Mouse (Mus musculus) liver, embryonic 11.5 days (tissue): ENCODE measurements around the gene Crybb3. TPM values are rescaled to one million over a fixed set of nuclear protein-coding genes. Genes with fewer than 3 reads are reported as not detected.

Source experiments
- ATAC-seq: fragments of 200-750 bp; cut with Nextera tagmentation; replicated peaks from 2 replicates; pipeline ENCODE4 v1.8.0; 2017; ENCODE audit warnings: moderate number of reproducible peaks, mild to moderate bottlenecking, moderate TSS enrichment, moderate library complexity; ENCODE audit not compliant: low FRiP score
- DNase-seq: peaks from one replicate; pipeline ENCODE4 v3.0.0-alpha.2; 2017; ENCODE audit warnings: low spot score
- H3K27ac ChIP-seq: fragments of 300-500 bp; sonication (generic); 2 replicates; pipeline ENCODE4 v1.5.1; 2014; ENCODE audit warnings: mild to moderate bottlenecking, low read depth, low read length, control low read depth
- H3K27me3 ChIP-seq: fragments of 300-500 bp; sonication (generic); replicated peaks from 2 replicates; pipeline ENCODE4 v1.6.1; 2014; ENCODE audit warnings: low read length, mixed read lengths; ENCODE audit not compliant: control insufficient read depth, insufficient read depth
- H3K36me3 ChIP-seq: fragments of 300-500 bp; sonication (generic); 2 replicates; pipeline ENCODE4 v1.6.1; 2014; ENCODE audit warnings: mild to moderate bottlenecking, low read length, moderate library complexity, mixed read lengths; ENCODE audit not compliant: control insufficient read depth, insufficient read depth
- H3K4me1 ChIP-seq: fragments of 300-500 bp; sonication (generic); replicated peaks from 2 replicates; pipeline ENCODE4 v1.6.1; 2014; ENCODE audit warnings: low read length, mixed read lengths; ENCODE audit not compliant: control insufficient read depth, insufficient read depth
- H3K4me2 ChIP-seq: fragments of 300-500 bp; sonication (generic); 2 replicates; pipeline ENCODE4 v1.6.1; 2014; ENCODE audit warnings: mild to moderate bottlenecking, control low read depth, moderate library complexity
- H3K4me3 ChIP-seq: fragments of 300-500 bp; sonication (generic); 2 replicates; pipeline ENCODE4 v1.5.1; 2014; ENCODE audit warnings: low read depth, low read length, control low read depth
- H3K9ac ChIP-seq: fragments of 300-500 bp; sonication (generic); 2 replicates; pipeline ENCODE4 v1.6.1; 2014; ENCODE audit warnings: low read depth, low read length, control low read depth
- H3K9me3 ChIP-seq: fragments of 300-500 bp; sonication (generic); 2 replicates; pipeline ENCODE4 v1.6.1; 2016; ENCODE audit warnings: low read length, inconsistent platforms, mixed read lengths; ENCODE audit not compliant: control insufficient read depth
- WGBS: fragments of 180-500 bp; shearing (Covaris S2); extraction: QIAGEN DNeasy Blood & Tissue Kit; methylation state at CpG from one replicate; pipeline ENCODE4 v1.1.7; 2014; 5-methylcytosine and 5-hydroxymethylcytosine counted together
- polyA plus RNA-seq: library from polyadenylated mRNA; unstranded; fragments of >200 nt; fragmentation: Nextera tagmentation; extraction: Ambion mirVana; gene quantifications from 2 replicates; pipeline ENCODE4 v1.2.1, GENCODE M21; 2014

Crybb3 gene
- polyA plus RNA-seq, 1 experiment from 2014 or later, result 0.49 TPM

DNA sequence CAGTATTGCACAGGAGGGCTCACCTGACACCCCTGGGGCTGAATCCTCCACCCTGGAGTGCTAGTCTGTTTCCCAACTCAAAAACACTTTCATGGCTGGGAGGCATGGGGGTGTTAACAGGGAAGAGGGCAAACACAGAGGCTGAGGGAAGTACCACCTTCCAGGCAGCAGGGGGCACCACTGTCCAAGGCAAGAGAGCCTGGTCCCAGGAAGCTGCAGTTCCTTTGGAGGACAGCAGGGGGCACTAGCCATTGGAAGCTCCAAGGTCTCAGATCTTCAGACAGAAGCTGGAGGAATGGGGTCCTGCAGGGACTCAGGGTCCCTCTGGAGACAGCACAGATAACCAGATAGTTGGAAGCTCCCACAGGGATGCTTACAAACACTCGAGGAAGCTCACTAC, 18.2 kb upstream of the Crybb3 start:
- Histone ChIP-seq H3K4me3 (no peak overlapping the region), H3K36me3 (no peaks in the 10 kb centered on the region; the same call in 1 of the 2 replicates), H3K4me1 (no peaks in the 10 kb centered on the region), H3K9ac (no peak overlapping the region), H3K4me2 (no peak overlapping the region), H3K27me3 (no peaks in the 10 kb centered on the region), H3K27ac (no peak overlapping the region), H3K9me3 (no peaks in the 10 kb centered on the region)
- WGBS, result 24% methylated on average over 1 of the region's 1 CpGs
- ATAC-seq (peak; percentile 44; the same call in 1 of the 2 replicates), DNase-seq (peak; percentile 87)

DNA sequence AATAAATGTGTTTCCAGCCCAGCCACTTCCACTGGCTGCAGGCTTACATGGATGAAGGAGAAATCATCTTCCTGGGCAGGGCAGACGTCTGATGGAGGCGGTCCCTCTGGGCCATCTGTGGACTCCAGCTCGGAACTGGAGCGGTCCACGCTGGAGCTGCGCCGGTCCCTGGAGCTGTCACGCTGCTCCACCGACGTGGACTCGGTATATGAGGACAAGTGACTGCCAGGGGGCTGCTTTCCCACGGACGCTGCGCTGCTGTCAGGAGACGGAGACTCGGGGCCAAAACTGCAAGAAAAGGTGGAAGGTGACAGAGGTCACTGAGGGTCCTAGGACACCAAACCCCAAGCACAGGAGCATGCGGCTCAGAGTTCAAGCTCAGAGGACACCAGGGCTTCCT, 16.2 kb upstream of the Crybb3 start:
- H3K36me3 ChIP-seq, result no peaks in the 10 kb centered on the region; the same call in 1 of the 2 replicates
- H3K9me3 ChIP-seq, result no peaks in the 10 kb centered on the region
- no peak overlapping the region for H3K4me2 ChIP-seq
- no peak overlapping the region for H3K9ac ChIP-seq
- no peak overlapping the region for H3K27ac ChIP-seq
- ATAC-seq (no peak), DNase-seq (no peak)
- no peaks in the 10 kb centered on the region for H3K4me1 ChIP-seq
- H3K27me3 ChIP-seq, result no peaks in the 10 kb centered on the region
- H3K4me3 ChIP-seq, result no peak overlapping the region
- WGBS, result 82% methylated on average over 17 of the region's 17 CpGs

DNA sequence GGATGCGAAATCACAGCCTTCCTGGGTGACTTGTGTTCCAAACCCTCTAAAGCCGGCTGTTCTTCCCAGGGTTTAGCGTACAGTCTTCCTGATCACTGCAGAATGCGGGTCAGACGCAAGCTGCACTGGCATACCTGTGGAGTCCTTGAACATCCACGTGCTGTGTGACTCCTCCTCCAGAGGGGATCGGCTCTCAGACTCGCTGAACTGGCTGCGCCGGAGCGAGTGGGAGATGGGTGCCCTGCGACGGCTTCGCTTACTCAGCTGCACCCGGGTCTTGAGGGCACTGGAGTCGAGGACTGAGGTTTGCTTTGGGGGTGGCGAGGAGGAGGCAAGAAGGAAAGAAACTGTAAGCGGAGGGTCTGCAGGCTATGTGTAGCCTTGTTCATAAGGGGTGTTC, 14.1 kb upstream of the Crybb3 start:
- no peak overlapping the region for H3K4me3 ChIP-seq
- no peak overlapping the region for H3K27ac ChIP-seq
- no peak overlapping the region for H3K4me2 ChIP-seq
- 91% methylated on average over 18 of the region's 18 CpGs for WGBS
- DNase-seq, result no peak
- no peaks in the 10 kb centered on the region for H3K9me3 ChIP-seq
- H3K36me3 ChIP-seq, result no peaks in the 10 kb centered on the region; the same call in 1 of the 2 replicates
- H3K4me1 ChIP-seq, result no peaks in the 10 kb centered on the region
- H3K27me3 ChIP-seq, result no peaks in the 10 kb centered on the region
- H3K9ac ChIP-seq, result no peak overlapping the region
- no peak for ATAC-seq

DNA sequence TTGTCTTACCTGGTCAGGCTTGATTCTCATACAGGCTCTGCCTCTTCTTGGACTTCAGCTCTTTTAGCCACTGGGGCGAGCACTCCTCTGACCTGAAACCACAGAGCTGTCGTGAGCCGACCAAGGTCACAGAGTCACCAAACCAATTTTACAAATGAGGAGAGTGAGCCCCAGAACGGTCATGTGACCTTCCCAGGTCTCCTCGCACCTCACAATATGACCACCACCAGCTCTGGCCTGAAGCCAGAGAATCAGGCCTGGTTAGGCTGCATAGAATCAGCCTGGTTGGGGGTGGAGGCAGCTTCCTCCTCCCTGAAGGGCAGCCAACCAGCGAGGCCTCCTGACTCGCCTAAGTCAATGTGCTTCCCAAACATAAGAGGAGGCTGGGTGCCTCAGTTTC, 11.0 kb upstream of the Crybb3 start:
- no peak overlapping the region for H3K27ac ChIP-seq
- no peak overlapping the region for H3K4me3 ChIP-seq
- DNase-seq (no peak), ATAC-seq (no peak)
- H3K4me1 ChIP-seq, result no peaks in the 10 kb centered on the region
- H3K36me3 ChIP-seq, result peaks cover 2% of the 10 kb centered on the region
- no peaks in the 10 kb centered on the region for H3K9me3 ChIP-seq
- no peak overlapping the region for H3K4me2 ChIP-seq
- no peaks in the 10 kb centered on the region for H3K27me3 ChIP-seq
- H3K9ac ChIP-seq, result no peak overlapping the region
- WGBS, result 68% methylated on average over 7 of the region's 7 CpGs

DNA sequence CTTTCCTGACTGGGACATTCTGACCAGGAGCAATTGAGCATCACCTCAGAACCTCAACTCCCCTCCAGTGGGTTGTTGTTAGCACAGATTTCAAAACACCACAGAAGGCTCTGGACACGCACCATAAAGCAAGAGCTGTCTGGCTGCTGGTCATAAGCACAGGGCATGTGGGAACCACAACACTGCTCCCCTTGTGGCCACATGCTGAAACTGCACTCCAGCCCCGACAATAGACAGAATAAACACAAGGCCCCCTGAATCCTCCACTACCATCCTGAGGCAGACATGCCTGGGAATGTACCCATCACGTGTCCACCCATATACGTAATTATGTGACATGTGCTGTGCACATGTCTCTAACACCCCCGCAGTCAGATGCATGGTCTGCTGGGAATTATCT, 9.8 kb upstream of the Crybb3 start:
- ATAC-seq, result no peak; the same call in 1 of the 2 replicates
- WGBS, result 58% methylated on average over 5 of the region's 5 CpGs

DNA sequence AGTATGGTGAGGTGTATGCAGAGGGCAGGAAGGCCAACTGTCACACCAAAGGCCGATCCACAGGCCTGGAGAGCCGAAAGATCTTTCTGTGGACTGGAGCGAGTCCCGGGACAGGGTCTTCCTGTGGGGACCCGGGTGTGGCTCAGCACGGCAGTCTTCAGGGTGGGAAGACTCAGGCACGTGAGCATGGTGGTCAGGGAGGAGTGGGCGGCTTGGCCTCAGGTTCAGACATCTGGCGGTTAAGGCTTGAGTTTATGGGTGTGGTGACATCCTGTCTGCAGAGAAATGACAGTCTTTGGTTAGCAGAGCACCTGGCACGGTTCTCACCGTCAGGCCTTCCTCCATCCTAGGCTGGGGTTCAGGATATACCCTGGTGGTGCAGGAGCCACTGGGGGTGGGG, 9.4 kb upstream of the Crybb3 start:
- Histone ChIP-seq H3K27ac (no peak overlapping the region), H3K36me3 (peaks cover 2% of the 10 kb centered on the region; the same call in 1 of the 2 replicates), H3K9me3 (no peaks in the 10 kb centered on the region), H3K9ac (no peak overlapping the region), H3K27me3 (no peaks in the 10 kb centered on the region), H3K4me3 (no peak overlapping the region), H3K4me1 (no peaks in the 10 kb centered on the region), H3K4me2 (no peak overlapping the region)
- ATAC-seq, result no peak
- WGBS, result 76% methylated on average over 11 of the region's 11 CpGs
- no peak for DNase-seq

More for the DNA sequence above, 9.8 kb upstream of the Crybb3 start:
- peaks cover 2% of the 10 kb centered on the region; the same call in 1 of the 2 replicates for H3K36me3 ChIP-seq
- no peaks in the 10 kb centered on the region for H3K9me3 ChIP-seq
- H3K9ac ChIP-seq, result no peak overlapping the region
- H3K27me3 ChIP-seq, result no peaks in the 10 kb centered on the region
- DNase-seq, result no peak
- H3K4me1 ChIP-seq, result no peaks in the 10 kb centered on the region
- no peak overlapping the region for H3K4me3 ChIP-seq
- no peak overlapping the region for H3K4me2 ChIP-seq
- H3K27ac ChIP-seq, result no peak overlapping the region

DNA sequence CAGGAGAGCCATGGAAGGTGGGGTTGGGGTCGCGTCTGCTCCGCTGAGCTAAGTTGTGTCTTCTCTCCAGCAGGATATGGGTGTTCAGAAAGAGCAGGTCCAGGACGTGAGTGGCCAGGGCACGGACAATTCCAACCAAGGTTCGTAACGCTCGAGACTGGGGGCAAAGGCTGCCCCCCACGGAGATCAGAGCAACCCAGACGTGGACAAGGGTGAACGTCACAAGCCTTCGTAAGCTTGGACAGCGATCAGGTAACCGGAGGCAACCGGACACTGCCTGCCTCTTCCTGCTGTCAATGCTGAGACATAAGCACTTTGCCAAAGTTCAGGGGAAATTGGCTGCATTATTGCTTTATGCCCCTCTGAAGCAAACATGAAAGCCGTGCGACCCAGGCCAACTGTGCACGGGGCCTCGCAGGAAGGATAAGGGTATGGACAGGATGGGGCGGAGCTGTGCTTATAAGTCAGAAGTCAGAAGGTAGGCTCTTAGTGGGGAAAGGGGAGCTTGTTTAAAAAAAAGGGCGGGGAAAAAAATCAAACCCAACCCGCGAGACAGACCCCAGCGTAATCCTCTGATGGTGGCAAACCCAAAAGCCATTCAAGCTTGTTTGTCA, 8.8 kb upstream of the Crybb3 start:
- H3K36me3 ChIP-seq, result peaks cover 2% of the 10 kb centered on the region; the same call in 1 of the 2 replicates
- no peaks in the 10 kb centered on the region for H3K27me3 ChIP-seq
- no peak overlapping the region for H3K9ac ChIP-seq
- WGBS, result 88% methylated on average over 24 of the region's 24 CpGs
- H3K4me2 ChIP-seq, result no peak overlapping the region
- H3K4me3 ChIP-seq, result no peak overlapping the region
- no peaks in the 10 kb centered on the region for H3K9me3 ChIP-seq
- no peak for DNase-seq
- no peak for ATAC-seq
- H3K27ac ChIP-seq, result no peak overlapping the region
- H3K4me1 ChIP-seq, result no peaks in the 10 kb centered on the region

DNA sequence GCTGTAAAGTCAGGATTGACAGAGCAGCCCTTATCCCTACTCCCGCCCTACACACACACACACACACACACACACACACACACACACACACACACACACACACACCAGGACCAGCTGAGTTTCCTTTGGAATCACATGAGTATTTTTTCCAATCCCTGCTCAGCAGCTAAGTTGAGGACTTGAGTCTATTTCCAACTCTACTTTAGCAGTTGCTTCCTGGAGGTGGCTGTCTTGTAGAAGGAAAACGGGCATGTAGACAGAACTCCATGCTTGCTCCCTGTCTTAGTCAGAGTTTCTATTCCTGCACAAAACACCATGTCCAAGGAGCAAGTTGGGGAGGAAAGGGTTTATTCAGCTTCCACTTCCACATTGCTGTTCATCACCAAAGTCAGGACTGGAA, 6.1 kb upstream of the Crybb3 start:
- no peak overlapping the region for H3K4me3 ChIP-seq
- peaks cover 2% of the 10 kb centered on the region; the same call in 1 of the 2 replicates for H3K36me3 ChIP-seq
- no peaks in the 10 kb centered on the region for H3K4me1 ChIP-seq
- 0 out of 2 replicates have a peak, but pooled peaks cover 3% of the 10 kb centered on the region for H3K9me3 ChIP-seq
- no peaks in the 10 kb centered on the region for H3K27me3 ChIP-seq
- WGBS, result 85% methylated on average over 2 of the region's 2 CpGs
- ATAC-seq (no peak), DNase-seq (no peak)
- H3K27ac ChIP-seq, result no peak overlapping the region
- H3K4me2 ChIP-seq, result no peak overlapping the region
- H3K9ac ChIP-seq, result no peak overlapping the region

DNA sequence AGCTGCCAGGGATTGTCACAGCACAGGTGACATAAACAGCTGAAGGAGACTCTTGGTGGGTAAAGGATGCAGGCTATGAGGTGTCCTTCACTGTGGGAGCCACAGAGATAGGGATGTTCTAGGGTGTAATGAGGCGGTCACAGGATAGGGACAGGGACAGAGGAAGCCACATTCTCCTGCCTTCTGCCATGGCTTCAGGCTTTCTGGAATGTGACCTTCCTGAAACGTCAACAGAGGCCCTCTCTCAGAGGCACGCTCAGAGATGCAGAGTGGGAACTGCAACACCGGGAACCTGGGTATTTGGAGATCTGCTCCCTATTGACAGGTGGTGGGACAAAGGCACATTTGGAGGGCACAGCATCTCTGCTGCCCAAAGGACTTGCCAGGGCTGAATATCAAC, 5.6 kb upstream of the Crybb3 start:
- Histone ChIP-seq H3K4me2 (no peak overlapping the region), H3K4me1 (no peaks in the 10 kb centered on the region), H3K36me3 (peaks cover 2% of the 10 kb centered on the region; the same call in 1 of the 2 replicates), H3K9me3 (0 out of 2 replicates have a peak, but pooled peaks cover 3% of the 10 kb centered on the region), H3K27me3 (no peaks in the 10 kb centered on the region), H3K27ac (no peak overlapping the region), H3K9ac (no peak overlapping the region), H3K4me3 (no peak overlapping the region)
- ATAC-seq, result no peak
- DNase-seq, result no peak
- 58% methylated on average over 4 of the region's 4 CpGs for WGBS
